Mouse (Mus musculus): ENCODE measurements around the gene Prpf19. TPM values are rescaled to one million over a fixed set of nuclear protein-coding genes. Genes with fewer than 3 reads are reported as not detected.

Prpf19 gene
- total RNA-seq, 2 experiments from 2014 or later: 184 to 192 TPM

DNA sequence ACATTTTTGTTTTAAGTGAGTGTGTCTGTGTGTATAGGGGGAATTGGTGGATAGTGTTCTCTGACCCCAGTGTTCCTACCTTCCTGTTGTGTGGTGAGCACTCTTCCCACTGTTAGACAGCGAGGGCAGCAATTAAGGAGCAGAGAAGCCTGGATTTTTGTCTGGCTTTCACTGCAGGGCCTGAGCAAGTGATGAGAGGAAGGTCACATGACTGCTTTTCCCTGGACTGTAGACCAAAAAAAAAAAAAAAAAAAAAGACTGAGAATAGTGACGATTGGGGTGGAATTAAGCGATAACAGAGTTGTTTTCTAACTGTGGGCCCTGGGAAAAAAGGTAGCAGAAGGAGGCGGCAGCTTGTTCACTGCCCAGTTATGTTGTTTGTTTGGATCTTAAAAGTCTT, 31.6 kb downstream of the Prpf19 start:
- no peak for DNase-seq
- intact Hi-C loops (cut with DNase I): no loop called here

- no peak for DNase-seq
Observed at GRCm38 (mm10) chr19:10930641-10931040, 35.6 kb downstream of the Prpf19 start.

DNA sequence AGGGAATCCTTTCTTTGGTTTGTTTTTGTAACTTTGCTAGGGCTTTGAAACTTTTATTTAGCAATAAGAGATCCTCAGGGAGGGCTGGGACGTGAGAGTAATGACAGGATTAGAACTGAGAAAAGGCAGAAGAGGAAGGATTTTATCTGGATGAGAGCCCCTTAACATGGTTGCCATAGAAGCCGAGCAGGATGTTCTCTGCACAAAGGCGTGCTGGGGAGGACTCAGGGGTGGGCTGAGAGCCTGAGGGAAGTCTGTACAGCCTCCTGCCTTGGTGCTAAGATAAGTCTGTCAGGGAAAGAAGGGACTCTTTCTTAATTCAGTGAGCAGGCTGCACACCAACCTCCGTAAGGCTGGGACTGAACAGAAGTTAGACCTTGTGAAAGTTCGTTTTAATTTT, 40.0 kb downstream of the Prpf19 start:
- no peak for DNase-seq
- intact Hi-C loops (cut with DNase I): no loop called here

More at GRCm38 (mm10) chr19:10930641-10931040, 35.6 kb downstream of the Prpf19 start:
- intact Hi-C loops (cut with DNase I): no loop called here

DNA sequence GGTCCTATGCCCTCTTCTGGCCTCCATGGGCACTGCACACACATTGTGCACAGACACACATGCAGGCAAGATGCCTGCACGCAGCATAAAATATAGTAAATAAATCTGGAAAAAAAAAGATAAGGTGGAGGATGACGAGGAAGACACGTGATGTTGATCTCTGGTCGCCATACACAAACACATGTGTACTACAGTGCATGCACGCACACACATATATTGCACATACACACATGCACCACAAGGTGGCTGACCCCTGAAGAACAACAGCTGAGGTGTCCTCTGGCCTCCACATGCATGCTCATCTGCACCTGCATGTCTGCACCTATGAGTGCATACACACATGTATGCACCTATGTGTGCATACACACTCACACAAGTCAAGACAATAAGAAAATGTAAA, 41.0 kb downstream of the Prpf19 start:
- intact Hi-C loops (cut with DNase I): no loop called here
- no peak for DNase-seq

- intact Hi-C loops (cut with DNase I): no loop called here
- no peak for DNase-seq
Observed at GRCm38 (mm10) chr19:10937110-10937563, 42.1 kb downstream of the Prpf19 start, which contains the start of gene Ptgdr2. TSS of gene Ptgdr2 (plus strand) at chr19:10937160.

GRCm38 (mm10) chr19:10938771-10939170, 43.7 kb downstream of the Prpf19 start:
- intact Hi-C loops (cut with DNase I): no loop called here
- DNase-seq: no peak

- intact Hi-C loops (cut with DNase I): no loop called here
- peak; percentile 58 to 70 for DNase-seq
Observed at GRCm38 (mm10) chr19:10940097-10940800, 45.2 kb downstream of the Prpf19 start.

GRCm38 (mm10) chr19:10940801-10941457, 45.9 kb downstream of the Prpf19 start:
- DNase-seq: no peak
- intact Hi-C loops (cut with DNase I): no loop called here

GRCm38 (mm10) chr19:10943955-10944354, 48.9 kb downstream of the Prpf19 start:
- no peak for DNase-seq
- intact Hi-C loops (cut with DNase I): no loop called here

DNA sequence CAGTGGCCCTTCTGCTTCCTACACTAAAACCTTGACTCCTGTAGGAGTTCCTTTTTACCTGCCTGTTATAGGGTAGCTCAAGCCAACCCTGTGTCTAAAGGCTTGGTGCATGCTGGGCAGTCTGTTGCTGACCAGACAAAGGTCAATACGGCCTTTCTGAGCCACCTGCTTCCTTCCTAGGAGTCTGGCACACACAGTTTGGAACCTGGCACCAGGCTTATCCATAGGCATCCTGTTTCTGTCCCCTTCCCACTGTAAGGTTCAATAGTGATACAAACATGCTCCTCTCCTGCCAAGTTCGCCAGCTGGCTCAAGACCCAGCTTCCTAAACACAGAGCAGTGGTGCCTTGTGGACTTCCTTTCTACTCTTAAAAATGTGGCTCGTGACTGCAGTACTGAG, 51.5 kb downstream of the Prpf19 start:
- DNase-seq: no peak
- intact Hi-C loops (cut with DNase I): loop anchor here (5.0 kb wide), 1 partner anchor 49 kb away; the partner anchor contains the start of gene Prpf19

DNA sequence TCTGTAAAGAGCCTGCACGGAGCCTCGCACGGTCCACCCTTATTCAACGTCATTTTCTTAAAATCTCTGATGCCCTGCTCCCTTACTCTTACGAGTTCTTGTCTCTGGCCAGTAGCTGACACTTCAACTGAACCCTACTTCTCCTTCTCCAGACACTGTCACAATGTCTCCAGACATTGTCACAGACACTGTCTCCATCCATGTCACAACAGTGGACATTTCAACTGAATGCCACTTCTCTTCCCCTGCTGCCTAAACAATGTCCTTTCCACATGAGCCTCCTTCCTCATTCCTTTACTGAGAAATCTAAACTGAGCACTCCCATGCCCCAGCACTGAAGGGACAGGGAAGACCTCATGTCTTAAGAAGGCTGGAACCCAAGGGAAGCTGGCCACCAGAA, 52.2 kb downstream of the Prpf19 start:
- no peak for DNase-seq
- intact Hi-C loops (cut with DNase I): loop anchor here (5.0 kb wide), 1 partner anchor 50 kb away; the partner anchor contains the start of gene Prpf19

DNA sequence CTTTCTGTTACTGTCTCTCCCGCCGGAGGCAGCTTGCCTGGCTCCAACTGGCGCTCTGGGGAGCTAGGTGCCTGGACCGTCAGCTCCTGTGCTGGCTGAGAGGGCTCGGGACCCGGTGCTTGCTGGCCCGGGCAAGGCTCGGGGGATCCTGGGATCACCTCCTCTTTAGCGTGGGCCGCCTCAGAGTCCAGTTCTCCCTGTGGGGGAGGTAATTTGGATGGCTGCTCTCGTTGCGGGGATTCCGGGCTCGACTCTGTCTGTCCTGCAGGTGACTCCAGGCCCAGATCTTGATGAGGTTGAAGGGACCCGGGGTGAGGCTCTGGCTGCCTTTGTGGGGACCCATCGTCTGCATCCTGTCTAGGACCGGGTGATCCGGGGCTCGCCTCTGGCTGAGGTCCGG, 53.4 kb downstream of the Prpf19 start:
- DNase-seq: no peak
- intact Hi-C loops (cut with DNase I): loop anchor here (5.0 kb wide), 1 partner anchor 51 kb away; the partner anchor contains the start of gene Prpf19

GRCm38 (mm10) chr19:10949112-10949511, 54.1 kb downstream of the Prpf19 start, which contains the start of gene Ccdc86:
TSS of gene Ccdc86 (minus strand) at chr19:10949266.
- peak; percentile 92 to 97 for DNase-seq
- intact Hi-C loops (cut with DNase I): loop anchor here (5.0 kb wide), 1 partner anchor 52 kb away; the partner anchor contains the start of gene Prpf19

- intact Hi-C loops (cut with DNase I): loop anchor here (5.0 kb wide), 1 partner anchor 52 kb away; the partner anchor contains the start of gene Prpf19
- DNase-seq: no peak
Observed at GRCm38 (mm10) chr19:10949558-10949957, 54.5 kb downstream of the Prpf19 start.

GRCm38 (mm10) chr19:10952021-10952939, 57.2 kb downstream of the Prpf19 start:
- peak; percentile 58 to 72 for DNase-seq
- intact Hi-C loops (cut with DNase I): no loop called here

Other genes starting within 250 kb of the Prpf19 start
- gene Pga5, start 217.2 kb upstream of the Prpf19 start, total RNA-seq (2021): not detected
- 10 to 100 TPM; 18.6 to 20.0 TPM for gene Vps37c, start 206.5 kb upstream of the Prpf19 start, total RNA-seq (2021)
- gene Cd5, start 156.2 kb upstream of the Prpf19 start, total RNA-seq (2021): 1 to 10 TPM in 1 of 2 experiments, under 1 TPM in 1; 0.36 to 4.9 TPM
- gene Cd6, start 65.2 kb upstream of the Prpf19 start, total RNA-seq (2021): 1 to 10 TPM in 1 of 2 experiments, under 1 TPM in 1; 0.41 to 3.6 TPM
- 1 to 10 TPM; 2.6 to 2.9 TPM for gene Slc15a3, start 55.5 kb upstream of the Prpf19 start, total RNA-seq (2021)
- gene Tmem132a, start 25.3 kb upstream of the Prpf19 start, total RNA-seq (2021): 10 to 100 TPM; 18.6 to 23.6 TPM
- 10 to 100 TPM; 80.3 to 85.0 TPM for gene Tmem109, start 13.2 kb upstream of the Prpf19 start, total RNA-seq (2021)
- gene Zp1, start 25.4 kb downstream of the Prpf19 start, total RNA-seq (2021): not detected
- gene Ptgdr2, start 41.9 kb downstream of the Prpf19 start, total RNA-seq (2021): under 1 TPM in 1 of 2 experiments, not detected in 1; 0.14 TPM
- 1 to 10 TPM; 5.3 to 6.4 TPM for gene Ccdc86, start 54.0 kb downstream of the Prpf19 start, total RNA-seq (2021)
- gene Ms4a10, start 79.4 kb downstream of the Prpf19 start, total RNA-seq (2021): not detected
- not detected for gene Ms4a15, start 98.0 kb downstream of the Prpf19 start, total RNA-seq (2021)
- gene Ms4a18, start 122.8 kb downstream of the Prpf19 start, total RNA-seq (2021): not detected
- 1 to 10 TPM; 1.8 to 2.7 TPM for gene Ms4a8a, start 185.9 kb downstream of the Prpf19 start, total RNA-seq (2021)
- not detected for gene 1700017D01Rik, start 235.6 kb downstream of the Prpf19 start, total RNA-seq (2021)